ENCODE assay signal across 30 mouse cellular contexts in genomic region chr2:66091296-66091695, GRCm38 (mm10). TPM values are rescaled to one million over a fixed set of nuclear protein-coding genes. Genes with fewer than 3 reads are reported as not detected.
A peak's percentile ranks its signal among the peaks of the same experiment; 100 is the strongest.
DNase-seq lines count a peak whose midpoint lies in the region; ATAC-seq and TF ChIP-seq lines count a peak whose summit lies in the region.
"Had no signal": no experiment of that assay in that cellular context is flagged by ENCODE, and none has a peak within 500 bp of the region (broad histone marks: within the 10 kb centered on the region; RNA-seq: fewer than 3 reads in every experiment).

No protein-coding gene starts in this region.

- no peak for ATAC-seq in intestine, embryonic 14.5 days (replicated peaks; ENCODE audit: low FRiP score, low TSS enrichment, low read depth)
- no peak for ATAC-seq in intestine, embryonic 16.5 days
- ATAC-seq in neural tube, embryonic 15.5 days (ENCODE audit: low FRiP score), result no peak
- ATAC-seq in stomach, postnatal 0 days (ENCODE audit: low FRiP score, low TSS enrichment), result no peak
- ATAC-seq: forebrain, embryonic 15.5 days; hindbrain, embryonic 16.5 days had no signal

- TF ChIP-seq POLR2A in cerebellum, adult 2 months (IDR thresholded peaks at IDR 0.05; ENCODE audit: borderline replicate concordance, insufficient read depth, low read length), result no peak

- H3K9ac ChIP-seq in intestine, embryonic 14.5 days (ENCODE audit: low read length), result no peak overlapping the region
- H3K9ac ChIP-seq in intestine, embryonic 16.5 days (ENCODE audit: low read depth, low read length), result no peak overlapping the region
- no peak overlapping the region for H3K9ac ChIP-seq in neural tube, embryonic 15.5 days (replicated peaks)
- no peak overlapping the region for H3K9ac ChIP-seq in stomach, postnatal 0 days (ENCODE audit: low read length)
- H3K9ac ChIP-seq: embryonic facial prominence, embryonic 13.5 days; forebrain, embryonic 12.5 days; forebrain, embryonic 15.5 days; heart, embryonic 12.5 days; heart, embryonic 15.5 days; hindbrain, embryonic 13.5 days had no signal

- DNase-seq in intestine, embryonic 14.5 days (ENCODE audit: low spot score), result peak; percentile 37
- peak; percentile 7 for DNase-seq in neural tube, embryonic 10.5 days (ENCODE audit: extremely low spot score, low spot score)
- peak; percentile 8 for DNase-seq in forelimb bud, embryonic 11.5 days (ENCODE audit: low read depth, low spot score)
- DNase-seq in stomach, postnatal 0 days (ENCODE audit: low spot score), result peak; percentile 26
- DNase-seq in gastrocnemius, adult 18-20 months (ENCODE audit: low spot score), result no peak
- no peak for DNase-seq in cerebellum, adult 2 months
- DNase-seq: adrenal gland, postnatal 10 days; adrenal gland, postnatal 36 days; cerebellum, adult 11 months; cerebellum, adult 8-10 months; cerebellum, postnatal 10 days; cerebellum, postnatal 36 days; embryo, embryonic 11 days; gastrocnemius, postnatal 25 days; heart, adult 18-20 months; heart, postnatal 10 days; heart, postnatal 36 days had no signal

- H3K4me2 ChIP-seq in intestine, embryonic 14.5 days (ENCODE audit: low read length), result no peak overlapping the region
- H3K4me2 ChIP-seq in intestine, embryonic 16.5 days (ENCODE audit: low read depth, low read length), result no peak overlapping the region
- no peak overlapping the region for H3K4me2 ChIP-seq in neural tube, embryonic 15.5 days
- no peak overlapping the region for H3K4me2 ChIP-seq in stomach, postnatal 0 days (replicated peaks; ENCODE audit: low read depth)
- H3K4me2 ChIP-seq: embryonic facial prominence, embryonic 13.5 days; forebrain, embryonic 12.5 days; forebrain, embryonic 15.5 days; heart, embryonic 12.5 days; heart, embryonic 15.5 days; hindbrain, embryonic 13.5 days had no signal

- TF ChIP-seq EP300 in stomach, postnatal 0 days (optimal IDR thresholded peaks at IDR 0.05), result no peak

- no peaks in the 10 kb centered on the region; the same call in 1 of the 2 replicates for H3K4me1 ChIP-seq in intestine, embryonic 14.5 days (replicated peaks; ENCODE audit: control insufficient read depth, insufficient read depth, low read length)
- no peaks in the 10 kb centered on the region for H3K4me1 ChIP-seq in intestine, embryonic 16.5 days (ENCODE audit: control insufficient read depth, insufficient read depth, low read length)
- H3K4me1 ChIP-seq in neural tube, embryonic 15.5 days, result no peaks in the 10 kb centered on the region
- H3K4me1 ChIP-seq in stomach, postnatal 0 days (replicated peaks; ENCODE audit: control insufficient read depth, insufficient read depth), result no peaks in the 10 kb centered on the region
- H3K4me1 ChIP-seq in cerebellum, adult 2 months (ENCODE audit: control insufficient read depth, insufficient read depth, low read length), result no peaks in the 10 kb centered on the region
- H3K4me1 ChIP-seq: forebrain, embryonic 12.5 days; heart, embryonic 15.5 days; hindbrain, embryonic 10.5 days; hindbrain, embryonic 13.5 days had no signal

- H3K36me3 ChIP-seq in intestine, embryonic 14.5 days (ENCODE audit: control insufficient read depth, insufficient read depth, low read length), result no peaks in the 10 kb centered on the region
- H3K36me3 ChIP-seq in intestine, embryonic 16.5 days (ENCODE audit: control insufficient read depth, insufficient read depth, low read length), result no peaks in the 10 kb centered on the region
- no peaks in the 10 kb centered on the region for H3K36me3 ChIP-seq in neural tube, embryonic 15.5 days
- H3K36me3 ChIP-seq in stomach, postnatal 0 days (ENCODE audit: control insufficient read depth, insufficient read depth, low read length), result no peaks in the 10 kb centered on the region
- H3K36me3 ChIP-seq: embryonic facial prominence, embryonic 10.5 days; embryonic facial prominence, embryonic 13.5 days; forebrain, embryonic 12.5 days; forebrain, embryonic 15.5 days; heart, embryonic 12.5 days; heart, embryonic 15.5 days; hindbrain, embryonic 10.5 days; hindbrain, embryonic 13.5 days had no signal

- H3K4me3 ChIP-seq in intestine, embryonic 14.5 days (ENCODE audit: low read depth, low read length), result no peak overlapping the region
- H3K4me3 ChIP-seq in intestine, embryonic 16.5 days (ENCODE audit: low read length), result no peak overlapping the region
- H3K4me3 ChIP-seq in neural tube, embryonic 15.5 days (replicated peaks), result no peak overlapping the region
- H3K4me3 ChIP-seq in stomach, postnatal 0 days (ENCODE audit: low read depth, low read length), result no peak overlapping the region
- H3K4me3 ChIP-seq in cerebellum, adult 2 months (replicated peaks; ENCODE audit: insufficient read depth, low read depth, low read length), result no peak overlapping the region
- H3K4me3 ChIP-seq: embryonic facial prominence, embryonic 10.5 days; embryonic facial prominence, embryonic 13.5 days; erythroblast, embryonic 14.5 days; forebrain, embryonic 12.5 days; forebrain, embryonic 15.5 days; heart, embryonic 12.5 days; heart, embryonic 15.5 days; hindbrain, embryonic 10.5 days; hindbrain, embryonic 13.5 days had no signal

- no peaks in the 10 kb centered on the region for H3K27me3 ChIP-seq in intestine, embryonic 14.5 days (replicated peaks; ENCODE audit: control insufficient read depth, insufficient read depth, low read length)
- H3K27me3 ChIP-seq in intestine, embryonic 16.5 days (replicated peaks; ENCODE audit: control insufficient read depth, insufficient read depth, low read length), result no peaks in the 10 kb centered on the region
- no peaks in the 10 kb centered on the region for H3K27me3 ChIP-seq in neural tube, embryonic 15.5 days (replicated peaks)
- no peaks in the 10 kb centered on the region for H3K27me3 ChIP-seq in stomach, postnatal 0 days (ENCODE audit: control insufficient read depth, insufficient read depth, low read length)
- H3K27me3 ChIP-seq in cerebellum, adult 2 months (ENCODE audit: control insufficient read depth, insufficient read depth, low read length), result no peaks in the 10 kb centered on the region
- H3K27me3 ChIP-seq: forebrain, embryonic 12.5 days; forebrain, embryonic 15.5 days; heart, embryonic 12.5 days; heart, embryonic 15.5 days had no signal

- no peaks in the 10 kb centered on the region for H3K9me3 ChIP-seq in intestine, embryonic 14.5 days (ENCODE audit: control insufficient read depth, low read length)
- no peaks in the 10 kb centered on the region for H3K9me3 ChIP-seq in intestine, embryonic 16.5 days (ENCODE audit: control insufficient read depth, low read length)
- H3K9me3 ChIP-seq in neural tube, embryonic 15.5 days (replicated peaks), result no peaks in the 10 kb centered on the region
- no peaks in the 10 kb centered on the region for H3K9me3 ChIP-seq in stomach, postnatal 0 days (ENCODE audit: control insufficient read depth, low read length)
- H3K9me3 ChIP-seq: embryonic facial prominence, embryonic 10.5 days; embryonic facial prominence, embryonic 13.5 days; forebrain, embryonic 12.5 days; forebrain, embryonic 15.5 days; heart, embryonic 12.5 days; heart, embryonic 15.5 days; hindbrain, embryonic 10.5 days; hindbrain, embryonic 13.5 days had no signal

- no peak overlapping the region for H3K27ac ChIP-seq in intestine, embryonic 14.5 days (ENCODE audit: low read depth)
- H3K27ac ChIP-seq in intestine, embryonic 16.5 days (ENCODE audit: low read length), result no peak overlapping the region
- no peak overlapping the region for H3K27ac ChIP-seq in neural tube, embryonic 15.5 days (replicated peaks)
- H3K27ac ChIP-seq in stomach, postnatal 0 days (replicated peaks), result no peak overlapping the region
- no peak overlapping the region for H3K27ac ChIP-seq in cerebellum, adult 2 months (ENCODE audit: insufficient read depth, low read length)
- H3K27ac ChIP-seq: embryonic facial prominence, embryonic 10.5 days; embryonic facial prominence, embryonic 13.5 days; forebrain, embryonic 12.5 days; forebrain, embryonic 15.5 days; heart, embryonic 15.5 days; hindbrain, embryonic 10.5 days; hindbrain, embryonic 13.5 days had no signal

- no peak for TF ChIP-seq CTCF in stomach, postnatal 0 days (IDR thresholded peaks at IDR 0.05; ENCODE audit: low read depth)
- TF ChIP-seq CTCF in cerebellum, adult 2 months (IDR thresholded peaks at IDR 0.05; ENCODE audit: borderline replicate concordance, insufficient read depth, low read depth, low read length), result no peak

- 48% methylated on average over 5 of the region's 5 CpGs for WGBS in intestine, embryonic 14.5 days
- WGBS in intestine, embryonic 16.5 days, result 40% methylated on average over 5 of the region's 5 CpGs
- WGBS in neural tube, embryonic 15.5 days, result 59% methylated on average over 5 of the region's 5 CpGs
- WGBS in stomach, postnatal 0 days, result 33% methylated on average over 5 of the region's 5 CpGs
- WGBS in cerebellum, adult 2 months, result 43% methylated on average over 5 of the region's 5 CpGs

RNA-seq across cellular contexts. Expression of gene Galnt3, which starts 33.5 kb away (rescaled TPM):
- 7.9 and 9.2 TPM in 2 replicates for polyA plus RNA-seq in intestine, embryonic 14.5 days (2014; fragmentation: Nextera tagmentation; extraction: Ambion mirVana)
- 13.0 and 16.0 TPM in 2 replicates for polyA plus RNA-seq in intestine, embryonic 16.5 days (2015; fragmentation: Nextera tagmentation; extraction: Ambion mirVana)
- 0.46 and 2.0 TPM in 2 replicates for polyA plus RNA-seq in neural tube, embryonic 15.5 days (2015; fragmentation: Nextera tagmentation; extraction: Ambion mirVana)
- polyA plus RNA-seq in stomach, postnatal 0 days (2015; fragmentation: Nextera tagmentation; extraction: Ambion mirVana), result 11.3 and 12.4 TPM in 2 replicates
- total RNA-seq in gastrocnemius, adult 18-20 months (2021), result under 1 TPM in 1 of 2 experiments, not detected in 1; 0.36 TPM
- polyA plus RNA-seq in cerebellum, adult 2 months (2012; rRNA removed), result 0.33 and 0.41 TPM in 2 replicates
- total RNA-seq: gastrocnemius, postnatal 25 days; heart, postnatal 10 days; heart, postnatal 36 days; MEL had no signal
- polyA plus RNA-seq: erythroblast, embryonic 14.5 days had no signal

Comparison
In these comparisons a context has a peak if more than half of its experiments do, and no peak if none do; other contexts are left out.
1. DNase-seq: peak in intestine, embryonic 14.5 days (single experiment), neural tube, embryonic 10.5 days (single experiment), forelimb bud, embryonic 11.5 days (single experiment) and stomach, postnatal 0 days (single experiment); none in gastrocnemius, adult 18-20 months (single experiment) and cerebellum, adult 2 months (0 of 2).